Mouse (Mus musculus) C2C12 (cell line): ENCODE measurements around the gene Supt20. TPM values are rescaled to one million over a fixed set of nuclear protein-coding genes. Genes with fewer than 3 reads are reported as not detected.

Experiments
- H3K27me3 ChIP-seq: one replicate; pipeline ENCODE4 v1.6.1; 2011; ENCODE audit not compliant: control insufficient read depth, insufficient read depth, insufficient read length
- H3K36me3 ChIP-seq: one replicate; pipeline ENCODE4 v1.6.1; 2011; ENCODE audit not compliant: control insufficient read depth, insufficient read depth
- H3K4me3 ChIP-seq: one replicate; pipeline ENCODE4 v1.5.1; 2011; ENCODE audit warnings: mild to moderate bottlenecking, control low read depth; ENCODE audit not compliant: poor library complexity, insufficient read depth, severe bottlenecking
- H3K79me2 ChIP-seq: one replicate; pipeline ENCODE4 v1.6.1; 2011; ENCODE audit not compliant: control insufficient read depth, insufficient read depth
- H3K79me3 ChIP-seq: one replicate; pipeline ENCODE4 v1.6.1; 2011; ENCODE audit warnings: low read depth, control low read depth
- H3ac ChIP-seq: one replicate; pipeline ENCODE3; 2011; ENCODE audit warnings: low read depth; ENCODE audit not compliant: control insufficient read depth, insufficient read length
- CEBPB ChIP-seq: IDR thresholded peaks from one replicate; pipeline ENCODE4 v1.6.1; 2011; ENCODE audit warnings: low read depth, mild to moderate bottlenecking, control low read depth, moderate library complexity
- CTCF ChIP-seq: IDR thresholded peaks from one replicate; pipeline ENCODE4 v1.5.1; 2011; ENCODE audit not compliant: control insufficient read depth, insufficient read depth, insufficient read length
- FOSL1 ChIP-seq: IDR thresholded peaks from one replicate; pipeline ENCODE4 v1.8.0; 2011; ENCODE audit warnings: mild to moderate bottlenecking, low read length; ENCODE audit not compliant: poor library complexity, insufficient read depth, severe bottlenecking
- MAX ChIP-seq: IDR thresholded peaks from one replicate; pipeline ENCODE4 v1.6.1; 2011; ENCODE audit warnings: mild to moderate bottlenecking, control low read depth
- MYOD1 ChIP-seq: IDR thresholded peaks from one replicate; pipeline ENCODE4 v1.6.1; 2011; ENCODE audit warnings: low read depth; ENCODE audit not compliant: control insufficient read depth, insufficient read length
- MYOG ChIP-seq: IDR thresholded peaks from one replicate; pipeline ENCODE4 v1.6.1; 2011; ENCODE audit not compliant: control insufficient read depth, insufficient read length; ENCODE audit errors: extremely low read depth
- USF1 ChIP-seq: IDR thresholded peaks from one replicate; pipeline ENCODE4 v1.6.1; 2011; ENCODE audit warnings: low read depth, mild to moderate bottlenecking, control low read depth, moderate library complexity
- polyA plus RNA-seq: library from polyadenylated mRNA; unstranded; fragments of >200 nt; fragmentation: generic; extraction: Trizol; gene quantifications from one replicate; pipeline ENCODE4 v1.2.1, GENCODE M21; 2012; ENCODE audit warnings: missing spikeins

The Supt20 gene
- polyA plus RNA-seq, 1 experiment = 13.2 TPM

DNA sequence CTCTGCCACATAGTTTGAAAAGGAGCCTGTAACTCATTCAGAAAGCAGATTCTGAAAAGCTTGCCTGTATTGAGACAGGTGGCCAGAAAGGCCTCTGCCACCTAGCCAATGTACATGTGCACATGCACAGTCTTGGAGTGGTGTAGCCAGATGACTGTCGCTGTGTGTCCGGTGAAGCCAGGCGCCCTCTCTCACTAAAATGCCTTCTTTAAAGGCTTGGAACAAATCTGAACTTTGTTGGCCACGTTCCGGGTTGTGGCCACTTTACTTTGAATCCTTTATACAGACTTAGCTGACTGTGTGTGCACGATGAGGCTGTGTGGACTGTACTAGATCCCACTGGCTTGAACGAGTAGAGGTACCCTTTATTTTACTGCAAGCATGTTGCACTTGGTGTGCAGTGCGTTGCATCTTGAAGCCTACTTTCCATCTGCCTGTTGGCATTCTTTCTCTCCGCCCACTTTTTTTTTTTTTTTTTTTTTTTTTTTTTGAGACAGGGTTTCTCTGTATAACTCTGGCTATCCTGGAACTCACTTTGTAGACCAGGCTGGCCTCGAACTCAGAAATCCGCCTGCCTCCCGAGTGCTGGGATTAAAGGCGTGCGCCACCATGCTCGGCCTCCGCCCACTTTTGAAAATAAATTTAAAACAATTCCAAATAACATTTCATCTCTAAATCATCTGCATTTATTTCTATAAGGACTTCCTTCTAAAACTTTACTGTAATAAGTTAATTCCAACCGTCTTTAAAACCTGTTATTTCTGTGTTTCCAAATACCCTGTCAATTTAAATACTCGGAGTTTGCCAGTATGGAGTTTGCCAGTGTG lies 43.7 kb downstream of the Supt20 start:
- Histone ChIP-seq H3ac (peak overlapping the region; percentile 86), H3K79me2 (peaks cover 58% of the 10 kb centered on the region), H3K36me3 (peaks cover 41% of the 10 kb centered on the region), H3K27me3 (no peaks in the 10 kb centered on the region), H3K4me3 (peak overlapping the region; percentile 79), H3K79me3 (peaks cover 29% of the 10 kb centered on the region)
- TF ChIP-seq MYOD1 (no peak), CEBPB (no peak), FOSL1 (no peak), MYOG (no peak), CTCF (no peak), USF1 (no peak), MAX (no peak)

GRCm38 (mm10) chr3:54737317-54737716 lies 44.7 kb downstream of the Supt20 start:
- H3K79me3 ChIP-seq = peaks cover 29% of the 10 kb centered on the region
- H3K36me3 ChIP-seq = peaks cover 41% of the 10 kb centered on the region
- no peak for TF ChIP-seq FOSL1
- TF ChIP-seq CTCF = no peak
- TF ChIP-seq MYOG = no peak
- no peak for TF ChIP-seq MAX
- no peak for TF ChIP-seq MYOD1
- TF ChIP-seq CEBPB = no peak
- TF ChIP-seq USF1 = no peak
- no peak overlapping the region for H3ac ChIP-seq
- H3K79me2 ChIP-seq = peaks cover 58% of the 10 kb centered on the region
- no peak overlapping the region for H3K4me3 ChIP-seq
- H3K27me3 ChIP-seq = no peaks in the 10 kb centered on the region

- H3K27me3 ChIP-seq = no peaks in the 10 kb centered on the region
- H3ac ChIP-seq = no peak overlapping the region
- H3K36me3 ChIP-seq = peaks cover 72% of the 10 kb centered on the region
- peaks cover 6% of the 10 kb centered on the region for H3K79me3 ChIP-seq
- peaks cover 20% of the 10 kb centered on the region for H3K79me2 ChIP-seq
- H3K4me3 ChIP-seq = no peak overlapping the region
- no peak for TF ChIP-seq CTCF
- TF ChIP-seq MYOG = no peak
- no peak for TF ChIP-seq USF1
Measured at GRCm38 (mm10) chr3:54741965-54742364, 49.4 kb downstream of the Supt20 start.

- no peaks in the 10 kb centered on the region for H3K79me2 ChIP-seq
- no peak overlapping the region for H3ac ChIP-seq
- H3K27me3 ChIP-seq = no peaks in the 10 kb centered on the region
- H3K79me3 ChIP-seq = no peaks in the 10 kb centered on the region
- TF ChIP-seq MYOG (no peak), CTCF (peak; percentile 25)
- no peak overlapping the region for H3K4me3 ChIP-seq
- peaks cover 86% of the 10 kb centered on the region for H3K36me3 ChIP-seq
Measured at GRCm38 (mm10) chr3:54745799-54746198, 53.2 kb downstream of the Supt20 start.

DNA sequence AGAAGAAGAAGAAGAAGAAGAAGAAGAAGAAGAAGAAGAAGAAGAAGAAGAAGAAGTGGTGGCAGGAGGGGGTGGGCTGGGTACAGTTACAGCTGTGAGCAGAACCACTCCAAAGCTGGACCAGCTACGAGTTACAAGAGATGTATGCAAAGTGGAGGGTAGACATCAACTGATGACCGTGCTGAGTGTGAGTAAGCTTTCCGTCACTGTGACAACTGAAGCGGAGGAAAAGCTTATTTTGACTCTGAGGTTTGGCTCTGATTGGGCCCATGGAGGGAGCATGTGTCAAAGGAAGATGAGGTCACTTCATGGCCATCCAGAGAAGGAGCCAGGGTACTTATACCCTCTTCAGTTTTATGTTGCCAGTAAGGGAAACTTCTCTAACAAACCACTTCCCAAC lies 60.8 kb downstream of the Supt20 start:
- no peak overlapping the region for H3K4me3 ChIP-seq
- H3ac ChIP-seq = no peak overlapping the region
- no peaks in the 10 kb centered on the region for H3K79me3 ChIP-seq
- H3K27me3 ChIP-seq = no peaks in the 10 kb centered on the region
- TF ChIP-seq FOSL1 = no peak
- no peak for TF ChIP-seq USF1
- no peak for TF ChIP-seq CTCF
- TF ChIP-seq MAX = no peak
- no peak for TF ChIP-seq CEBPB
- no peak for TF ChIP-seq MYOD1
- H3K36me3 ChIP-seq = peaks cover 21% of the 10 kb centered on the region
- no peaks in the 10 kb centered on the region for H3K79me2 ChIP-seq
